Mouse (Mus musculus): ENCODE data around the gene Palm2. TPM values are rescaled to one million over a fixed set of nuclear protein-coding genes. Genes with fewer than 3 reads are reported as not detected.

The Palm2 gene
- polyA plus RNA-seq, 1 experiment, result 0.05 TPM

GRCm38 (mm10) chr4:57575686-57576085 is 141.6 kb downstream of the Palm2 start:
- TF ChIP-seq POLR2A (IDR thresholded peaks at IDR 0.05; ENCODE audit: low read depth, low read length) (no peak), CTCF (conservative IDR thresholded peaks at IDR 0.05; ENCODE audit: insufficient read depth, insufficient read length, low read depth, low read length) (no peak)
- no peaks in the 10 kb centered on the region for H3K27me3 ChIP-seq (replicated peaks; ENCODE audit: control insufficient read depth, insufficient read depth, low read length)
- no peak overlapping the region for H3K4me3 ChIP-seq (ENCODE audit: insufficient read depth, low read depth, low read length)
- H3K36me3 ChIP-seq (ENCODE audit: control insufficient read depth, insufficient read depth, low read length), result no peaks in the 10 kb centered on the region
- DNase-seq, result no peak
- H3K4me1 ChIP-seq (ENCODE audit: control insufficient read depth, insufficient read depth, low read length), result no peaks in the 10 kb centered on the region
- H3K27ac ChIP-seq (ENCODE audit: insufficient read depth, low read depth, low read length), result no peak overlapping the region
- WGBS, result 82% methylated on average over 5 of the region's 5 CpGs

DNA sequence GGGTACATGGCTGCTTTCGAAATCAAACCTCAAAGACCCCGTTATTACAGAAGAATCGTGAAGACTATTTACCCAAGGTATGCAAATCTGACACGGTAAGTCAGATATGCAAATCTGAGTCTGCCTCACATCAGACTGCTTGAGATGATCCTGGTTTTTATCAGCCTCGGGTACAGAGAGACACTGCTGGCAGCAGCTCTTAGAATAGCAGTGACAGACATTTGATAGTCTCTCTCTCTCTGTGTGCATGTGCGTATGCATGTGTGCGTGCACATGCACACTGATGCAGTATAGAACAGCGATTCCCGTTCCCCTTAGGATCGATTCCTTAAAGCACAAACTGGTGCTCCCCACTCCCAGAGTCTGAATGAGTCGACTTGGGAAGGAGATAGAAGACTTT is 142.0 kb downstream of the Palm2 start:
- DNase-seq, result no peak
- TF ChIP-seq POLR2A (IDR thresholded peaks at IDR 0.05; ENCODE audit: low read depth, low read length) (no peak), CTCF (conservative IDR thresholded peaks at IDR 0.05; ENCODE audit: insufficient read depth, insufficient read length, low read depth, low read length) (no peak)
- Histone ChIP-seq H3K27me3 (replicated peaks; ENCODE audit: control insufficient read depth, insufficient read depth, low read length) (no peaks in the 10 kb centered on the region), H3K4me1 (ENCODE audit: control insufficient read depth, insufficient read depth, low read length) (no peaks in the 10 kb centered on the region), H3K27ac (ENCODE audit: insufficient read depth, low read depth, low read length) (no peak overlapping the region), H3K36me3 (ENCODE audit: control insufficient read depth, insufficient read depth, low read length) (no peaks in the 10 kb centered on the region), H3K4me3 (ENCODE audit: insufficient read depth, low read depth, low read length) (no peak overlapping the region)
- 81% methylated on average over 11 of the region's 11 CpGs for WGBS

- no peaks in the 10 kb centered on the region for H3K36me3 ChIP-seq (ENCODE audit: control insufficient read depth, insufficient read depth, low read length)
- no peaks in the 10 kb centered on the region for H3K27me3 ChIP-seq (replicated peaks; ENCODE audit: control insufficient read depth, insufficient read depth, low read length)
- H3K4me3 ChIP-seq (ENCODE audit: insufficient read depth, low read depth, low read length), result no peak overlapping the region
- H3K4me1 ChIP-seq (ENCODE audit: control insufficient read depth, insufficient read depth, low read length), result no peaks in the 10 kb centered on the region
- TF ChIP-seq POLR2A (IDR thresholded peaks at IDR 0.05; ENCODE audit: low read depth, low read length), result no peak
- TF ChIP-seq CTCF (conservative IDR thresholded peaks at IDR 0.05; ENCODE audit: insufficient read depth, insufficient read length, low read depth, low read length), result no peak
- 83% methylated on average over 10 of the region's 10 CpGs for WGBS
- H3K27ac ChIP-seq (ENCODE audit: insufficient read depth, low read depth, low read length), result no peak overlapping the region
- no peak for DNase-seq
These were observed 145.6 kb downstream of the Palm2 start for GRCm38 (mm10) chr4:57579683-57580082.

- 87% methylated on average over 6 of the region's 6 CpGs for WGBS
- H3K27ac ChIP-seq (ENCODE audit: insufficient read depth, low read depth, low read length), result no peak overlapping the region
- H3K4me3 ChIP-seq (ENCODE audit: insufficient read depth, low read depth, low read length), result no peak overlapping the region
- H3K36me3 ChIP-seq (ENCODE audit: control insufficient read depth, insufficient read depth, low read length), result no peaks in the 10 kb centered on the region
- H3K4me1 ChIP-seq (ENCODE audit: control insufficient read depth, insufficient read depth, low read length), result no peaks in the 10 kb centered on the region
- no peak for DNase-seq
- TF ChIP-seq POLR2A (IDR thresholded peaks at IDR 0.05; ENCODE audit: low read depth, low read length) (no peak), CTCF (conservative IDR thresholded peaks at IDR 0.05; ENCODE audit: insufficient read depth, insufficient read length, low read depth, low read length) (no peak)
- no peaks in the 10 kb centered on the region for H3K27me3 ChIP-seq (replicated peaks; ENCODE audit: control insufficient read depth, insufficient read depth, low read length)
These were observed 151.3 kb downstream of the Palm2 start for GRCm38 (mm10) chr4:57585281-57585800.

DNA sequence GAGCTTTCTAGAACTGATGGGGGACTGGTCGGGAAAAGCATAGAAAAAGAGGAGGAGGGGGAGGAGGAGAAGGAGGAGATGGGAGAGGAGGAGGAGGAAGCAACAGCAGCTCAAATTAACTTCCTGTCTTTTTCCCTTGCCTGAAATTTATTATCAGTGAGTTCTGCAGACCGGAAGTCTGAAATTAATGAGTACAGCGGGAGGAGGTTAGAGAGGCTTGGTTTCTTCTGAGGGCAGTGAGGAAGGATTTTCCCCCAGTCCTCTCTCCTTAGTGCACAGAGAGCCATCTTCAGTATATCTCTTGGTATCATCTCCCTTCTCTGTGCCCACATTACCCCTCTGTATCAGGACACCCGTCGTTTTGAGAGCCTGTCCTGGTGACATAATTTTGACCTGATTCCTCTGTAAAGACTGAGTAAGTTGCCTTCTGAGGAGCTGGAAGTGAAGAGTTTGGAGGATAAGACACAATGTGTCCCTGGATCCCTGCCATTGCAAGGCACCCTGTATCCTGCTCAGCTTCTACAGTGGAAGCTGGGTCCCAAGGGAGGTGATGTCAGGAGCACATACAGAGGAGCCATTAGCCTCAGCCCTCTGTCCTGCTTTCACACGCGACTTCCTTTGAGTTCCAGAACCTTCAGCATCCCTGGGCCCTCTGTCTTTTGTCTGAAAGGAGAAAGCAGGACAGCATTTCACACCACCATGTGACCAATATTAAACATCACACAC is 153.0 kb downstream of the Palm2 start:
- Histone ChIP-seq H3K4me3 (ENCODE audit: insufficient read depth, low read depth, low read length) (no peak overlapping the region), H3K4me1 (ENCODE audit: control insufficient read depth, insufficient read depth, low read length) (no peaks in the 10 kb centered on the region), H3K27me3 (replicated peaks; ENCODE audit: control insufficient read depth, insufficient read depth, low read length) (no peaks in the 10 kb centered on the region), H3K36me3 (ENCODE audit: control insufficient read depth, insufficient read depth, low read length) (no peaks in the 10 kb centered on the region), H3K27ac (ENCODE audit: insufficient read depth, low read depth, low read length) (peak overlapping the region; percentile 54)
- peak; percentile 33 for DNase-seq
- WGBS, result 28% methylated on average over 7 of the region's 7 CpGs
- TF ChIP-seq POLR2A (IDR thresholded peaks at IDR 0.05; ENCODE audit: low read depth, low read length), result no peak
- TF ChIP-seq CTCF (conservative IDR thresholded peaks at IDR 0.05; ENCODE audit: insufficient read depth, insufficient read length, low read depth, low read length), result no peak

DNA sequence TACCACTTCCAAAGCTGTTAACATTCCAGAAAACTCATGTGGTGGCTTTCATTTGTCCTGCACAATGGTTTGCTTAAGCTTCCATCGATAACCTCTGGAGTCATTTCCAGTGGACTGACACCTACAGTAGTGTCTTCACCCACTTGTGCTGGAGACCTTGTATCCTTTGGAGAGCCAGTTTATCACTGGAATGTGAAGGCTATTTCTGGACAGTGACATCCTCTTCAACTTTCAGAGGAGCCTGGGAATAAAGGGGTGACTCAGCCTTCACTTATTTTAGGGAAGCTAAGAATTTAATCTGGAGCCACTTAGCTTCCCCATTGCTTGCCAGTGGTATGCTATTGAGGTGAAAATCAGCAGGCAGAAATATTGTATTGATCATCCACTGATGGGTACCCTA is 154.3 kb downstream of the Palm2 start:
- Histone ChIP-seq H3K4me1 (ENCODE audit: control insufficient read depth, insufficient read depth, low read length) (no peaks in the 10 kb centered on the region), H3K27ac (ENCODE audit: insufficient read depth, low read depth, low read length) (no peak overlapping the region), H3K4me3 (ENCODE audit: insufficient read depth, low read depth, low read length) (no peak overlapping the region), H3K27me3 (replicated peaks; ENCODE audit: control insufficient read depth, insufficient read depth, low read length) (no peaks in the 10 kb centered on the region), H3K36me3 (ENCODE audit: control insufficient read depth, insufficient read depth, low read length) (no peaks in the 10 kb centered on the region)
- 81% methylated on average over 1 of the region's 1 CpGs for WGBS
- no peak for DNase-seq
- no peak for TF ChIP-seq POLR2A (IDR thresholded peaks at IDR 0.05; ENCODE audit: low read depth, low read length)
- TF ChIP-seq CTCF (conservative IDR thresholded peaks at IDR 0.05; ENCODE audit: insufficient read depth, insufficient read length, low read depth, low read length), result no peak

DNA sequence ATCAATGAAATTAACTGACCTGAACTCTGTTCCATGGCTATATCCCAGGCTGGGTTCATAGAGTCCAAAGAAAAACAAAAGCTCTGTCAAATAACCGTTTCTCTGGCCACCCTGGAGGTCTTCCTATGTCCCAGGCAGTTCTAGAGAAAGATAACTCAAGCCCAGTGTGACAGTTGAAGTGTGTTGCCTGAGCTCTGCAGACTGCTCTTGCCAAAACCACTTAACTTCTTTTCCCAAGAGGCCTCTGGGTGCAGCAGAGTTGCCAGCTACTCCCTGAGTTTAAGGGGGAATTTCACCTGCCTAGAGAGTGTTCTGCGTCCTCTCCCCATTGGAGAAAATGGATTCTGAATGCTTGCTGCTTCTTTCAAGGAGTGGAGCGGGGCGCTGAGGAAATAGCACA is 158.7 kb downstream of the Palm2 start:
- TF ChIP-seq CTCF (conservative IDR thresholded peaks at IDR 0.05; ENCODE audit: insufficient read depth, insufficient read length, low read depth, low read length) (no peak), POLR2A (IDR thresholded peaks at IDR 0.05; ENCODE audit: low read depth, low read length) (no peak)
- Histone ChIP-seq H3K4me3 (ENCODE audit: insufficient read depth, low read depth, low read length) (no peak overlapping the region), H3K27ac (ENCODE audit: insufficient read depth, low read depth, low read length) (no peak overlapping the region), H3K36me3 (ENCODE audit: control insufficient read depth, insufficient read depth, low read length) (no peaks in the 10 kb centered on the region), H3K4me1 (ENCODE audit: control insufficient read depth, insufficient read depth, low read length) (no peaks in the 10 kb centered on the region), H3K27me3 (replicated peaks; ENCODE audit: control insufficient read depth, insufficient read depth, low read length) (no peaks in the 10 kb centered on the region)
- WGBS, result 73% methylated on average over 4 of the region's 4 CpGs
- DNase-seq, result no peak
